Mouse (Mus musculus): ENCODE results near the gene Slc27a1. TPM values are rescaled to one million over a fixed set of nuclear protein-coding genes. Genes with fewer than 3 reads are reported as not detected.

Slc27a1 gene
- polyA plus RNA-seq, 1 experiment, result 21.8 TPM

GRCm38 (mm10) chr8:71566501-71566900 lies 2.2 kb upstream of the Slc27a1 start, which contains the start of gene Nxnl1:
Nxnl1 (minus strand) TSS chr8:71566601.
- H3K27me3 ChIP-seq (ENCODE audit: control insufficient read depth, insufficient read depth, low read length, poor library complexity, severe bottlenecking), result peaks cover 3% of the 10 kb centered on the region; the same call in 1 of the 2 replicates
- H3K4me1 ChIP-seq (ENCODE audit: control insufficient read depth, insufficient read depth, low read length), result peaks cover 3% of the 10 kb centered on the region
- H3K4me3 ChIP-seq (ENCODE audit: low read depth, low read length), result no peak within 1 kb of the TSS
- no peaks in the 10 kb centered on the region for H3K36me3 ChIP-seq (ENCODE audit: control insufficient read depth, insufficient read depth, low read length, poor library complexity, severe bottlenecking)
- TF ChIP-seq POLR2A (IDR thresholded peaks at IDR 0.05; ENCODE audit: insufficient read depth, low read length) (no peak), EP300 (IDR thresholded peaks at IDR 0.05; ENCODE audit: insufficient read depth, low read depth, low read length) (no peak), CTCF (IDR thresholded peaks at IDR 0.05; ENCODE audit: low read depth, low read length) (no peak)
- no peak within 1 kb of the TSS for H3K9ac ChIP-seq (ENCODE audit: low read depth, poor library complexity, severe bottlenecking)
- no peaks in the 10 kb centered on the region for H3K9me3 ChIP-seq (replicated peaks; ENCODE audit: control insufficient read depth, insufficient read depth, low read length, poor library complexity, severe bottlenecking)
- H3K27ac ChIP-seq (ENCODE audit: insufficient read depth, low read length), result no peak within 1 kb of the TSS

DNA sequence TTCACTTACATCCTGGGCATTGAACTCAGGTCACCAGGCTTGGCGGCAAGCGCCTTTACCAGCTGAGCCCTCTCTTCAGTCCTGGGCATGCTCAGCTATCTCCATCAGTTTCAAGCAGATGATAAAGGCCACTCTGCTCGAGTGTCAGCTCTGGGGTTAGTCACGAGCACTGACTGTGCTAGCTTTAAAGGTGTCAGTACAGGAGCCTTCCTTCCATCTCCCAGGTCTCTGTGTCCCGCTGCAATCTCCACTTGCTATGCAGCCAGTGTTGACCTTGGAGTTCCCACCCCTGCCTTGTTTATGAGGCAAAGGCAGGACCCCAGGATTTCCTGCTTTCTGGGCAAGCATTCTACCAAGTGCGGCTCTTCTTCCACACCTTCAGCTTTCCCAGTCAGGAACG lies 1.1 kb upstream of the Slc27a1 start:
- no peaks in the 10 kb centered on the region for H3K36me3 ChIP-seq (ENCODE audit: control insufficient read depth, insufficient read depth, low read length, poor library complexity, severe bottlenecking)
- H3K27ac ChIP-seq (ENCODE audit: insufficient read depth, low read length), result no peak overlapping the region
- no peaks in the 10 kb centered on the region for H3K9me3 ChIP-seq (replicated peaks; ENCODE audit: control insufficient read depth, insufficient read depth, low read length, poor library complexity, severe bottlenecking)
- peaks cover 3% of the 10 kb centered on the region for H3K4me1 ChIP-seq (ENCODE audit: control insufficient read depth, insufficient read depth, low read length)
- TF ChIP-seq EP300 (IDR thresholded peaks at IDR 0.05; ENCODE audit: insufficient read depth, low read depth, low read length) (no peak), POLR2A (IDR thresholded peaks at IDR 0.05; ENCODE audit: insufficient read depth, low read length) (no peak), CTCF (IDR thresholded peaks at IDR 0.05; ENCODE audit: low read depth, low read length) (no peak)
- no peaks in the 10 kb centered on the region for H3K27me3 ChIP-seq (ENCODE audit: control insufficient read depth, insufficient read depth, low read length, poor library complexity, severe bottlenecking)
- H3K9ac ChIP-seq (ENCODE audit: low read depth, poor library complexity, severe bottlenecking), result no peak overlapping the region
- H3K4me3 ChIP-seq (ENCODE audit: low read depth, low read length), result no peak overlapping the region

GRCm38 (mm10) chr8:71568941-71569340 lies 259 bp downstream of the Slc27a1 start:
- Histone ChIP-seq H3K9me3 (replicated peaks; ENCODE audit: control insufficient read depth, insufficient read depth, low read length, poor library complexity, severe bottlenecking) (no peaks in the 10 kb centered on the region), H3K4me3 (ENCODE audit: low read depth, low read length) (peak overlapping the region; percentile 68), H3K9ac (ENCODE audit: low read depth, poor library complexity, severe bottlenecking) (peak overlapping the region; percentile 62), H3K27me3 (ENCODE audit: control insufficient read depth, insufficient read depth, low read length, poor library complexity, severe bottlenecking) (no peaks in the 10 kb centered on the region), H3K4me1 (ENCODE audit: control insufficient read depth, insufficient read depth, low read length) (peaks cover 3% of the 10 kb centered on the region), H3K36me3 (ENCODE audit: control insufficient read depth, insufficient read depth, low read length, poor library complexity, severe bottlenecking) (no peaks in the 10 kb centered on the region), H3K27ac (ENCODE audit: insufficient read depth, low read length) (peak overlapping the region; percentile 20)
- no peak for TF ChIP-seq EP300 (IDR thresholded peaks at IDR 0.05; ENCODE audit: insufficient read depth, low read depth, low read length)
- no peak for TF ChIP-seq CTCF (IDR thresholded peaks at IDR 0.05; ENCODE audit: low read depth, low read length)
- TF ChIP-seq POLR2A (IDR thresholded peaks at IDR 0.05; ENCODE audit: insufficient read depth, low read length), result no peak

DNA sequence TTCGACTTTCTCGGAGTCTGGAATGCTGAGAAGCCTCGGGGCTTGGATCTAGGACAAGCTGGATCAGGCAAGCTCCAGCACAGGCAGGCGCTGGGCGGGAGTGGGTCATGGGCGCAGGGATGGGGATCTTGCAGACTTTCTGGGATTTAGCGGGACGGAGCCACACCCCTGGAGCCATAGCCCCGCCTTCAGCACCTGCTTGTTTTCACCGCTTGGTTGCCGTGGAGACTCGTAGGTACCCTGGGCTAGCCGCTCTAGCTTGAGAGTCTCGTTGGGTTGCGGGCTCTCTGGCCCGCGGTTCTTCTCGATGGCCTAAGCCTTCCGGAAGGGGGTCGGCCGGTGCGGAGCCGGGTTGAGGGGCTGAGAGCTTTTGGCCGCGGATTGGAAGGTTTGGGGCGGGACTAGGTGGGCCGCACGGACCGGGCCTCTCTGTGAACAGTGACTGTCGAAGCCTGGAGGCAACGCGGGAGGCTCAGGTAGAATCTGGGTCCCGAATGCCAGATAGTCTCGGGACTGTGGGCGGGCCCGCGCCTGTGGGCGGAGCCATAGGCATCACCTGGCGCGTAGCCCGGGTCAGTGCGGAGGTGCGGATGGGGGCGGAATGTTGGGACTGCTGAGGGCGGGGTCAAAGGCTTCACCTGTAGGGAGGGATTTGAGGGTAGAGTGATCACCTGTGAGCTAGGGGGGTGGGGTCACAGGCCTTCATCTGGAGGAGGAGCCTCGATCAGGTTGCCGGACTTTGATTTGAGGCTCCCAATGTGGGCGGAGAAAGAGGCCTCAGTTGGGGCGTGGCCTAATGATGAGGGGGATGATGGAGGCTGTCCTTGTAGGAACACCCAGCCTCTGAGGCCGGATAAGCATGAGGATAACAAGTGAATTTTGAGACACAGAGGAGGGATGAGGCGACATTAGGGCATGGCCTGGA lies 946 bp downstream of the Slc27a1 start:
- Histone ChIP-seq H3K27me3 (ENCODE audit: control insufficient read depth, insufficient read depth, low read length, poor library complexity, severe bottlenecking) (no peaks in the 10 kb centered on the region), H3K4me1 (ENCODE audit: control insufficient read depth, insufficient read depth, low read length) (peaks cover 3% of the 10 kb centered on the region), H3K27ac (ENCODE audit: insufficient read depth, low read length) (peak overlapping the region; percentile 55), H3K4me3 (ENCODE audit: low read depth, low read length) (peak overlapping the region; percentile 76), H3K9me3 (replicated peaks; ENCODE audit: control insufficient read depth, insufficient read depth, low read length, poor library complexity, severe bottlenecking) (no peaks in the 10 kb centered on the region), H3K36me3 (ENCODE audit: control insufficient read depth, insufficient read depth, low read length, poor library complexity, severe bottlenecking) (no peaks in the 10 kb centered on the region), H3K9ac (ENCODE audit: low read depth, poor library complexity, severe bottlenecking) (peak overlapping the region; percentile 85)
- no peak for TF ChIP-seq CTCF (IDR thresholded peaks at IDR 0.05; ENCODE audit: low read depth, low read length)
- TF ChIP-seq EP300 (IDR thresholded peaks at IDR 0.05; ENCODE audit: insufficient read depth, low read depth, low read length), result peak; percentile 29; the same call in 1 of the 2 replicates
- peak; percentile 49 for TF ChIP-seq POLR2A (IDR thresholded peaks at IDR 0.05; ENCODE audit: insufficient read depth, low read length)

GRCm38 (mm10) chr8:71570291-71570954 lies 1.7 kb downstream of the Slc27a1 start:
- Histone ChIP-seq H3K4me1 (ENCODE audit: control insufficient read depth, insufficient read depth, low read length) (peaks cover 3% of the 10 kb centered on the region), H3K9me3 (replicated peaks; ENCODE audit: control insufficient read depth, insufficient read depth, low read length, poor library complexity, severe bottlenecking) (no peaks in the 10 kb centered on the region), H3K9ac (ENCODE audit: low read depth, poor library complexity, severe bottlenecking) (peak overlapping the region; percentile 85), H3K27me3 (ENCODE audit: control insufficient read depth, insufficient read depth, low read length, poor library complexity, severe bottlenecking) (no peaks in the 10 kb centered on the region), H3K4me3 (ENCODE audit: low read depth, low read length) (peak overlapping the region; percentile 85), H3K36me3 (ENCODE audit: control insufficient read depth, insufficient read depth, low read length, poor library complexity, severe bottlenecking) (no peaks in the 10 kb centered on the region), H3K27ac (ENCODE audit: insufficient read depth, low read length) (peak overlapping the region; percentile 41)
- TF ChIP-seq CTCF (IDR thresholded peaks at IDR 0.05; ENCODE audit: low read depth, low read length) (no peak), EP300 (IDR thresholded peaks at IDR 0.05; ENCODE audit: insufficient read depth, low read depth, low read length) (no peak), POLR2A (IDR thresholded peaks at IDR 0.05; ENCODE audit: insufficient read depth, low read length) (peak; percentile 31)
